Mouse (Mus musculus): ENCODE measurements around the gene Brd7.

The Brd7 gene

DNA sequence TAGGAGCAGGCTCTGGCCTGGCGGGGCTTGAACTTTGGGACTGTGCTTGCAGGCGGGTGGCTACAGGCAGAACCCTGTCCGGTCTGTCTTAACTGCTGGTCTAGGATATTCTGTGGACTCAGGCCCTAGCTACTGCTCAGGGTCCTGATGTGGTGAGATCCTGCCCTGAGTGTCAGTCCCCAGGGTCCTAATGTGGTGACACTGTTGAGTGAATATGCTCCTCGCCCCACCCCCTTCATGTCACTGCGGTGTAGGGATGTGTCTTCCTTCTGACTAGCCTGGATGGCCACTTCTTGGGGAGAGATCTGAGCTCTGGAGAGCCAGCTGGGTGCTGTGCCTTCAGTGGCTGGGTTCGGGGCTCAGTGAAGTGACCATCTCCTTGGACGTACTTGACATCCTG, 52.1 kb downstream of the Brd7 start:
- DNase-seq (ENCODE audit: low read depth, low spot score), result no peak

DNA sequence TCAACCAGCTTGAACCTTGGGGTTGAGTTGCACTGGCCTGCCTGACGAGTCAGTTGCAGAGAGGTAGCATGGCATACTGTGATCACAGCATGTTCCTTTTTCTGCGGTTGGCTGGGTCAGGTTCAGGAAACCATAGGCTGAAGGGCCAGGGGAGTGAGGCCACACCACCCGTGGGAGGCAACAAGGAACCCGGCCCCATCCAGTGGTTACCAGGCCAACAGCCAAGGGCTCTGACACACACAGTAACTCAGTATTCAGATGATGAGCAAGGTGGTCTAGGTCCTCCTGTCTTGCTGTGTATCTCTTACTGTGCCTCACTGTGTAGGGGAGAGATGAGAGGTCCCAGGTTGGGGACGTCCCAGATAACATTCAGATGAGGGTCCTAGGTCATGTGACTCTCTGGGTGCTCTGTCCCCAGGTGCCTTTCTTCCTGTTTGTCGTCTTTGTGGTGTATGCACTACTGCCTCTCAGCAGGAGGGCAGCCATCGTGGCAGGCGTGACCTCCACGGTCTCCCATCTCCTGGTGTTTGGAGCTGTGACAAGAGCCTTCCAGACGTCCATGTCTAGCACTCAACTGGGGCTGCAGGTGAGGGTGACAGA, 52.6 kb downstream of the Brd7 start:
- DNase-seq (ENCODE audit: low read depth, low spot score), result no peak

DNA sequence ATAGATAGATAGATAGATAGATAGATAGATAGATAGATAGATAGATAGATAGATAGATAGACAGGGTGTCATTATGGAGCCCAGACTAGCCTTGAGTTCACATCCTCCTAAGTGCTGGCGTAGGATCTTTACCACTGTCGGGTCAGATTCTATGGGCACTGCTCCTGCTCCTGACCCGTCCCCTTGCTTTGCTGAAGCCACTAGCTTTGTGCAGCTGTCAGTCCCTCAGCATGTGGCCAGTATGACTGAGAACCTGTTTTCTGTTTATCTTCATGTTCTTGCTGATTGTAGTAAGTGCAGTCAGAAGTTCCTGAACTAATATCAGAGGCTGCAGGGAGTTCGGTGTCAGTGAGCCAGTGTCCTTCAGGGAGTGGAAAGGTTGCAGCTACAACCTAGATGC, 54.3 kb downstream of the Brd7 start:
- DNase-seq (ENCODE audit: low read depth, low spot score), result no peak

DNA sequence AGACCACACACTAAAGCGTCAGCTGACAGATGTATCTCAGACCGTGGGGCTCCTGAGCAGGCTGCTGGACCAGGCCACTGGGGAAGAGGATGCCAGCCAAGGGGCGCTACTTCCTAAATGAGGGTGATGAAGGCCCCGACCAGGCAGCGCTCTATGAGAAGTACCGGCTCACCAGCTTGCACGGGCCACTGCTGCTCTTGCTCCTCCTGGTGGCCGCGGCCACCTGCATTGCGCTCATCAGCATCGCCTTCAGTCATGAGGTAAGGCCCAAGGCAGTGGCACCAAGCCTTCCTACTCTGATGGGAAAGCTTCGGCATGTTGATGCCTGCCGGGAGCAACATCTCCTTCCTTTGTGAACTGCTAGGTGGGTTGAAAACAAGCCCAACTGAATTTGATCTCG, 55.5 kb downstream of the Brd7 start:
- peak; percentile 64 for DNase-seq (ENCODE audit: low read depth, low spot score)

DNA sequence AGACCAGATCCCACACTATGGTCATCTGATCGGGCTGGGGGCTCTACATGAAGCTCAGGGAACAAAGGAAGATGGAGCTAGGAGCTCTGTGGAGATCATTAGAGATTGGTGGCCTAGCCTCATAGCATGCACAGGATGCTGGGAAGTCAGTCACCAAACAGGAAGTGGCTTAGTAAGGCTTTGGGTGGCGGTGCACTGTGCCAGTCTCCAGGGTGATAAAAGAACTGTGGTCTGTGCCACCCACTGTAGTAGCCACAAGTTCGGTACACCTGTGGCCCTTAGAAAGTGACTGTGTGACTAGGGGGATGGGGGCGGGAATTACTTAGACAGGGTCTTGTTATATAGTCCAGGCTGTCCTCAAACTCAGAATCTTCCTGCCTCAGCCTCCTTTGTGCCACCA, 56.2 kb downstream of the Brd7 start:
- peak; percentile 76 for DNase-seq (ENCODE audit: low read depth, low spot score)

DNA sequence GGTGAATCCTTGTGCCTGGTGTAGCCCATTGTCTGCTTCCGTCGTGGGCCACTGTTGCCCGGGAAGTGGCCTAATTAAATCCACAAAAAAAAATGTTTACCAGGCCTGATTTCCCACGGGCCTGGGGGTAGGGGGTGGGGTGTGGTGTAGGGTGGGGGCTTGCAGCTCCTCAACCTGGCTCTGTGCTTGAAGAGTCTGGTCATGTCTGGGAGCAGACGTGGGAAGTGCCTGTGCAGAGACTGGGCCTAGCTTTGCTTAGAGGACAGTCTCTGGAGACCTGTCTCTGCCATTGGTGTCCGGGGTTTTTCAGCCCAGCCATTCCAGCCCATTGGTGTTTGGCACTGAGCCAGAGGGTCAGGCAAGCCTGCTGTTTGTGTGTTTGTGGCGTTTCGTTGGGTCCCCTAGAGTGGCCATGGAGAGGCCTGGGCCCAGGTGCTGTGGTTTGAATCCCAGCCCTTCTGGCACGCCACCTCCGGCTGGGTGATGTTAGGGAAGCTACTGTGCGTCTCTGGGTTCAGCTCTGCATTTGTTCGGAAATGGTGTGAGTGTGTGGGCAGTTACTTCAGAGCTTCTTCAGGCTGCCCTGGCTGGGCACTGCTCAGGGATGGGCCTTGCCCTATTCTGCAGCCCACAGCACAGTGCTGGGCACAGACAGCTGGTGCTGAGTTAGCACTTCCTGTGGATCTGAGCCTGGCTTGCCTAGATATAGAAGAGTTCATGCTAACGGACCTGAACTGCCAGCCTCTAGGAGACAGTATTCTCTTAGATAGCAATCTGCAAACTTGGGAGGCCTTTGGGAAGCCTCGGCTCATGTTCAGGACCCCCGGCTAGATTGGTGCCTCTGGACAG, 60.2 kb downstream of the Brd7 start:
- DNase-seq (ENCODE audit: low read depth, low spot score), result no peak

DNA sequence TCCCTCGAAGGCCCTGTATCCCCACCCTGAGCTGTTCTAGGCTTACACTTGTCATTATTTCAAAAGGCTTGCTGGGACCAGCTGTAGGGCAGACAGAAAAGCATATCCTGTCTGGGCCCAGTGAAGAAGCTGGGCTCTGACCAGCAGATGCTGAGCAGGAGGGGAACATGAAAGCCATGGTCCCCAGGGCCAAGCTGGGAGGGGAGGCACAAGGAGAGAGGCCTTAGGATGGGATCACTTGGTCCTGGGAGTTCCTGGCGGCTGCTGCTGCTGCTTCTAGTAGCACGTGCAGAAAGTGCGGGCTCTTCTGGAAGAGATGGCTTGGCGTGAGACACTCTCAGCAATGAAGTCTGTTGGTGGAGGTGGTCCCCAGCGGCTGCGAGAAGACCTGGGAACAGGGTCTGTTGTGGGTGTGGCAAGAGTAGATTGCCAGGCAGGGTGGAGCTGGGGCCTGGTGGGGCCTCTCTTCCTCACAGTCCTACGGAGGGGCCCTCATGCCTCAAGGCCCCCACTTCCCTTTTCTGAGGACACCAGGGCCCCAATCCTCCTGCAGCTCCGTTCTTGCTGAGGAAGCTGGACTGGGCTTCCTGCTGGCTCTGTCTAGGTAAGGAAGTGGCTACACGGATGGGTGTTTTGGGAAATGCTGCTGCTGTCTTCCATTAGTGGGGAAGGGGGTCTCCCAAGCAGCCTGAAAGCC, 61.9 kb downstream of the Brd7 start:
- DNase-seq (ENCODE audit: low read depth, low spot score), result no peak

DNA sequence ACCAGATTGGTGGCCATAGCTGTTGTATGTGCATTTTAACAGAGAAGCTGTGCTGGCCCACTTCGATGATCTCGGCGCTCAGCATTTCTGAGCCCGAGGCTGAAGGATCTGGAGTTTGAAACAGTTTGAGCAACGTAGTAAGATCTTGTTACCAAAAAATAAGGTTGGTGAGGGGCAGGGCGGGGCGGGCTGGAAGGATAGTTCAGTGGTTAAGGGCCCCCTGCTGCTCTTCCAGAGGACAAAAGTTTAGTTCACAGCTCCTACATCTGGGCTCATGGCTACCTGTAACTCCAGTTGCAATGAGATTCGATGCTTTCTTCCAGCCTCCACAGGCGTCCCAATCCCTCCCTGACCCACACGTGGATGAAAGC, 63.3 kb downstream of the Brd7 start:
- no peak for DNase-seq (ENCODE audit: low read depth, low spot score)

DNA sequence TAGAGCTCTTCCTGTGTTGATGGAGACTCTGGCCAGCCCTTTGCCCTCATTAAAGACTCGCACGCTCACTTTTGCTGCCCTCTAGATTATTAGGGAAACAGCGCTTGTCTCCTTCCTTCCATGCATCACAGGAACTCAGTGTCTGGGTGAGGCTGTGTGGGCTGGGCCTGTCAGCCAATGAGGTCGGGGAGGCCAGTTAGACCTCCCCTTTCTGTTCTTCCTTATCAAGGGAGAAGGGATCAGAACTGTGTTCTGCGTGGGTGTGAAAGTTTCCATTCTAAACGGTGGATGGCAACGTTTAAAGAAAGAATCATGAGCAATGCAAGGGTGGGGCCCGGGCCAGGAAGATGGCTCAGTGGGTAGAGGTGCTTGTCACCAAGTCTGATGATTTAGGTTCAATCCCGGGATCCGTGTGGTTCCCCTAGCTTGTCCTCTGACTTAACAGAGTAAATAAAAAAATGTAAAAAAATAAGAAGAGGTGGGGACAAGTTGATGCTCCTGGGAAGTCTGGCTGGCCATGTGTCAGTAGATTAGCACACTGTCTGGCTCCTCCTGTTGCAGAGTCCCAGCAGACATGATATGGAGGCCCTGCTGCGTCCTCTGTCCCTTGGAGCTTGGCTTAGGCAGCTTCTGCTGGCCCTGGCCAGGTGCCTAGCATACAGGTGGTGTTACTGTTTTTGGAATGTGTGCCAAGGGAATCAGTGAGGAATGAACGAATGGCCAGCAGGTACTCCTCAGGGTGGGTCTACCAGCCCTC, 63.8 kb downstream of the Brd7 start:
- DNase-seq (ENCODE audit: low read depth, low spot score), result peak; percentile 87

DNA sequence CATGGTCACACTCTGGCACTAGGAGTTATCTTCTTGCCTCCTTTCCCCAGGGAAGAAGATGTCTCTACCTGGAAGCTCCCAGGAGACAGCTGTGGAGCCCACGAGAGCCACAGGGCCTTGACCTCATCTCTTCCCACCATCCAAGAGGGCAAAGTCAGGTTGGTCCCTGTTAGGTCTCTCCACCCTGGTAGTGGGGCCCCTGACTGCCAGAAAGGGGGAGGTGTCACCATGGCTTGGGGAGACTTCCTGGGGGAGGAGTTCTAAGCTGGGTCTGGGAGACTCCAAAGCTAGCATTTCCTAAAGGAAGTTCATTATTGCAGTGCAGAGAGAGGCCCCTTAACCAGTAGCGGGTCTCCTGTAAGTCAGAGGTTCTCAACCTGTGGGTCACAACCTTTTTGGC, 67.0 kb downstream of the Brd7 start:
- DNase-seq (ENCODE audit: low read depth, low spot score), result no peak

DNA sequence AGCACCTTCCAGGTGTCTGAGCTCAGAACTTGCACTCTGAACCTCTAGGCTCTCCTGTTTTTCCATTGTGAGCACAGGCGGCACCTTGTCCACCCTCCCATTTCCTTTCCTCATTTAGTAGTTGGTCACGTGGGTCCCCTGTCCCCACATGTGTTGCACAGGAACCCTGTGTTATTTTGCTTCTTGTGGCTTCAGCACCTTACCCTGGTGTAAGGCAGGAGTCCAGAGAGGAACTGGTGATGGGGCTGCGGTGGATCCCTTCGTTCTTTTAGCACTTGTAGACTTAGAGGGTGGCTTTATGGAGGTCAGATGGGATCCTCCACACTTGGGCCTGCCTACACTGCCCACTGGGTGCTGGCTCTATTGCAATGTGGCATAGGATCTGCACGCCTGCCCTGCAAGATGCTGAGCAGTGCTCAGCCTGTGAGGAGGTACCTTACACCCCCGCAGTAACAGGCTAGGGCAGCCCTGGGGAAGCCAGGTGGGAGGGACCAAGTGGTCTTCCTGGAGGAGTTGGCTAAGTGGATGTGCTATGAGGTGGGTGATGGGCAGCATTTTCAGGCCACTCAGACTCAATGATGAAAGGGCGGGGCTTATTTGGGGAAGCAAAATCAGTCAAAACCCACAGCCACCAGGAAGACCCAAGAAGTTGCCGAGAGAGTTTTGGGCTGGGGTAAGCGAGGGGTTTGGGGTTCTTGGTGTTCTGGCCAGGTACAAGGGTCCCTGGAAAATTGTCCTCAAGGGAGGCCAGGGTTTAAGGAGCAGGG, 68.2 kb downstream of the Brd7 start:
- DNase-seq (ENCODE audit: low read depth, low spot score), result peak; percentile 75

DNA sequence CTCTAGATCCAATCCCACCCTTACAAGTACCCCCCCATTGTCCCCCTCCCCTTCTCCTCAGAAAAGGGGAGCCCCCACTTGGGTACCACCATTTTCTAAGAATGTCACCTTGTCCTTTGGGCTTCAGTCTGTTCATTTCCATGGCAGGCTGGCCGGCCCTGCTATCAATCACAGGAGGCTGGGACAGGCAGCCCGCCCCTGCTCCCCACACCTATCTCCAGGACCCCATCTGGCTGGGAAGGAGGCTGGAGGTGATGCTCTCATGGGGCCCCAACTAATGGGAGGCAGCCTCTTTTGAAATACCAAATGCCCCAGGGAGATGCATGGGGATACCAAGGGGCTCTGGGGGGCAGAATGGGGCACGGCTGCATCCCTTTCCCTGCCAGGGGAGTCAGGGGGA, 69.1 kb downstream of the Brd7 start:
- DNase-seq (ENCODE audit: low read depth, low spot score), result no peak

DNA sequence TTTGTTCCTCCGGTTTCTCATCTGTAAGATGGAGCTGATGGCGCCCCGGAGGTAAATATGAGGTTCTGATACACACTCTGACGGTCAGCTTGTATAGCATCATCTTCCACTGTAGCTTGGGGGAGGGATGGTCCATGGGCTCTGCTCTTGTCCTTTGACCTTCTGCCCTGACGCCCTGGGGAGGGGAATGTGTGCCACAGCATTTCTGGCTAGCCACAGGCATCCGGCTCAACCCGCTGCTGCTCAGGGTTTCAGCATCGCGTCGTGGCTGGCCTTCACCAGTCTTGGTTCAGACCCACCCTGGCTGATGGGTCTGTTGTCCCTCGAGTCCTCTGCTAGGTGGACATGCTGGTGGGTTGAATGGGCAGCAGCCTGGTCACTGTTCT, 70.7 kb downstream of the Brd7 start:
- peak; percentile 53 for DNase-seq (ENCODE audit: low read depth, low spot score)

DNA sequence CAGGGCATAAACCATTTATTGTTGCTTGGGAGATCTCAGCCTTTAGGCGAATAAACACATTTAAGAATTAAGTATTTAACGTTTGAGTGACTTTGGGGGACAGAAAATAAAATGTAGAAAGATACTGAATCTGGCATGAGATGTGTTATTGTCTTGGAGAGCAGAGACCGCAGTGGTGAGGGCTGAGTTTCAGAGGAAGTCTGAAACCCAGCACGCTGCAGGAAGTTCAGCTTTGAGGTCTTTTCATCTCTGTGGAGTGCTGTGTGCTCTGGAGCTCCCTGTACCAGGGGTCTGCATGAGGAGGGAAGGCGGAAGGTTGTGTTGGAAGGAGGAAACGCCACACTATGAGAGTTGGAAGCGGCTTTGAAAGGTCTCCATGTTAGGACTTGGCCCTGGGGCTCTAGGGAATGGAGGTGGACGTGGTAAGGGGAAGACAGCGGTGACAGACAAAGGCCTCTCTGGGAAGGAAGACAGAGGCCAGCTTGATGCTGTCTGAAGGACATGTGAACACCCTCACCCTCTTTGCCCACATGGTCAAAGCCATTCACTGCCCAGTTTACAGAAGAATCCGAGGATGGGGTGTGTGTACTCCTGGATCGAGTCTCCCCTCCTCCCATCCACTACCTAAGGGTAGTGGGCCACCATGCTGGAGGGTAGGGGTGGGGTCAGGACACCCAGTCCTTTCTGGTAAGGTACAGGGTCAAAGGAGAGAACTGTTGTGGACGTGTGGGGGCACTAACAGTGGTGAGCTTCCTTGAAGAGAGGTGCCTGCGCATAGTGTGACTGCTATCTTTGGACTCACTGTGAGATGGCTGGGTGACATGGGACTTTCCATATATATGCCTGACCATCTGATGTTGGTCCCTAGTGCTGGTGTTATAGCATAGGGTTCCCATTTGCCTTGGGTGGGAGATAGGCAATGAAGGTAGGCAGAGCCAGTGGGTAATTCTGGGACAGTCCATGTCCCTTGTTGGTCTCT, 71.4 kb downstream of the Brd7 start:
- peak; percentile 73 for DNase-seq (ENCODE audit: low read depth, low spot score)

DNA sequence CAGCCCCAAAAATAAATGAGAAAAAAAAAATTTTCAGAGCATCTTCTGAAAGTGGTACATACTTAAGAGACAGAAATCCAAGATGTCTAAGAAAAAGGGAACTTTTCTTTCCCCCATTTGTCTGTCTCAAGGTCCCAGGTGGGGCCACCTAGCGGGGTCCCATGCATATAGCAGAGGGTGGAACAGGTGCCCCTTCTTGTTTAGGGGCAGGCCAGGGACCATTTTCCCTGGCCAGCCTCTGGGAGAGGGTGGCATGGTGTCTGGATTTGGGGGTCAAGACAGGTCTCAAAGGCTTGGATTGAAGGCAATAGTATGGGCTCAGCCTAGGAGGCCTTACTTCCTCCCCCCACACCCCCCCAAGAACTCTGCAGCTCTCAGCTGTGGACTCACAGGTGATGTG, 72.1 kb downstream of the Brd7 start:
- DNase-seq (ENCODE audit: low read depth, low spot score), result peak; percentile 62

DNA sequence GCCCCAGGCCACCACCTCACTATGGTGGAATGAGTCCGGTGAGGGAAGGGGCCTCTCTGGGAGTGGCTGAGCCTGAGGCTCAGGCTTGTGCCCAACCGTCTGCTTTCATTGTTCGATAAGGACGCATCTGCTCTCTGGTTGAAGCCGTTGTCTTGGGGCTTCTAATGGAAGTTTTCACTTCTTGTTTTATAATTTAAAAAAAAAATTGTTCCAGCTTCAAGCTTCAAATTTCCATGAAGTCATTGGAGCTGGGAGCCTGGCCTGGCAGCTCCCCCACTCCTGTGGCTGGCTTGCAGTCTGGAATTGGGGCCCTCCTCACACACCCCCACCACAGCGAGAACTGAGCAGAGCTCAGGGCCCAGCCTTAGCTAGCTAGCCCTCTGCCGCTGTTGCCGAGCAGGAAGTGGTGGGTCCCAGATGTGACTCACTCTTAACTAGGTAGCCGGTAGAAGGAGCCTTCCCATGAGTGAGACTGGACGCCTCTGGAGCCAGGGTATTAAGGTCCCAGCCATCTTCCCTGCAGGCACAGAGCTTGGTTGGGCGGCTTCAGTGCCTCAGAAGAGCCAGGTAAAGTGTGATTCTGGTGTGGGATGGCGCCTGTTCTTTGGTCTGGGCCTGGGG, 73.3 kb downstream of the Brd7 start:
- DNase-seq (ENCODE audit: low read depth, low spot score), result peak; percentile 79

DNA sequence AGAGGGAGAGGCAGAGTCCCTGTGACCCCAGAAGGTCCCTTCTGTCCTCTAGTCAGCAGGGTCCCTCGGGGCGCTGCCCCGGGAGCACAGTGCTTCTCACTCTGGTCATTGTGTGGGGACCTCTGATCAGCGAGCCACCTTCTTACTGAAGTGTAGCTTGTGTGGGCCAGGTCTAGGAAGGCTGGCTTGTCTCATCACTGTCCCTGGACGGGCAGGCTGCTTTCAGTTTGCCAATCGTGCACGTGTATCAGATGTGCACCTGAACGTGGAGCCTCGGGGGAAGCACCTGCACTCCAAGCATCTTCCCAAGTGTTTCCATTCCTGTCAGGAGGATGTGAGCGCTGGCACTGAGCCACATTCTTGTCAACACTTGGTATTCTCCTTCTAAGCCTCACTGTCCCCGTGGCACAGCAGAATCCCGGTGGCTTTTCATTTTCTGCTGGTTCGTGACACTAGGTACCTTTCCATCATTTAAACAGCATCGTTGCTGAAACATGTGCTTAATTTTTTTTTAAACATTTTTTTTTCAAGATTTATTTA, 75.5 kb downstream of the Brd7 start:
- no peak for DNase-seq (ENCODE audit: low read depth, low spot score)

DNA sequence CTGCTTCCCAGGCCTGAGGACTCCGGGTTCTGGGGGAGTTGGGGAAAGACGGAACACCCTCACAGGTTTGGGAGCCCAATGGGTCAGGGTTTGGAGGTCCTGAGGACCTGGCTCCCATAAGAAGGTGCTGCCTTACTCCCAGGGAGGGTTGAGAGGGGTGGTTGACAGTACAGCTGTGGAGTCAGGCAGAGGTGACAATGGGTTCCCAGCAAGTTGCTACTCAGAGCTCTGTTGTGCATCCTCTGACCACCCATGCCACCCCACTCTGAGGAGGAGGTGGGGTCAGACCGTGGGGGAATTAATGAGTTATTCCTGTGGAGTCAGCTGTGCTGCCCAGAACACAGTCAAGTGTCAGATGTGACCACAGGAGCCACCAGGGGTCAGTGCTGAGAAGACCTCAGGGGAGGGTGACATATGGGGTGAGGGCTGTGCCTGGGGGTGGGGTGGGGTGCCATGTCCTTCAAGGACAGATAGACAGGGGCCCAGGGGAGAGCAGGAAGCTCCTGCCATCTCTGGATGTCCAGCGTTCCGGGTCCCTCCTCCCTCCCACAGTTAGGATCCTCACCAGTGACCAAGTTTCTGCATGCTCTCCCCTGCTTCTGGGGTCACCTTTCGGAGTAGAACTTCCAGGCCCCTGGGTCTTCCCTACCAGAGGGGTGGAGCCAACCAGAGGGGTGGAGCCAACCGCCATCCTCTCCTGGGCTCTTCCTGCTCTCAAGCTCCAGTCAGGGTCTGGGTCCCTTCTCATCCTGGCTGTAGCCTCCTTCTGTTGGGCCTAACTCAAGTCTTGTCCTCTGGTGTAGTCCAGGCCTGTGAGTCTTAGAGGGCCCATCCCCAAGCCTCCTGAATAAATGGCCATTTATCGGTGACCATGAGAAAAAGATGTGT, 76.3 kb downstream of the Brd7 start:
- DNase-seq (ENCODE audit: low read depth, low spot score), result peak; percentile 33
